Mouse (Mus musculus) embryonic facial prominence, embryonic 13.5 days (tissue): ENCODE measurements around the gene Mif4gd. TPM values are rescaled to one million over a fixed set of nuclear protein-coding genes. Genes with fewer than 3 reads are reported as not detected.
A peak's percentile ranks its signal among the peaks of the same experiment; 100 is the strongest.

Source experiments
- ATAC-seq: fragments of 200-750 bp; cut with Nextera tagmentation; 2 replicates; pipeline ENCODE4 v1.8.0; 2017; ENCODE audit warnings: low read depth; ENCODE audit not compliant: insufficient number of reproducible peaks, insufficient read depth, low FRiP score, low TSS enrichment
- H3K27ac ChIP-seq: fragments of 300-500 bp; sonication (generic); 2 replicates; pipeline ENCODE4 v1.5.1; 2015; ENCODE audit warnings: moderate library complexity, mild to moderate bottlenecking, inconsistent platforms
- H3K27me3 ChIP-seq: fragments of 300-500 bp; sonication (generic); 2 replicates; pipeline ENCODE4 v1.6.1; 2015; ENCODE audit warnings: mild to moderate bottlenecking, inconsistent platforms
- H3K36me3 ChIP-seq: fragments of 300-500 bp; sonication (generic); 2 replicates; pipeline ENCODE4 v1.6.1; 2015; ENCODE audit warnings: mild to moderate bottlenecking, inconsistent platforms
- H3K4me1 ChIP-seq: fragments of 300-500 bp; sonication (generic); 2 replicates; pipeline ENCODE4 v1.6.1; 2015; ENCODE audit warnings: inconsistent platforms
- H3K4me2 ChIP-seq: fragments of 300-500 bp; sonication (generic); 2 replicates; pipeline ENCODE4 v1.6.1; 2015; ENCODE audit warnings: moderate library complexity, mild to moderate bottlenecking, inconsistent platforms
- H3K4me3 ChIP-seq: fragments of 300-500 bp; sonication (generic); 2 replicates; pipeline ENCODE4 v1.5.1; 2015; ENCODE audit warnings: mild to moderate bottlenecking, inconsistent platforms
- H3K9ac ChIP-seq: fragments of 300-500 bp; sonication (generic); 2 replicates; pipeline ENCODE4 v1.6.1; 2015; ENCODE audit warnings: mild to moderate bottlenecking, inconsistent platforms
- H3K9me3 ChIP-seq: fragments of 300-500 bp; sonication (generic); 2 replicates; pipeline ENCODE4 v1.6.1; 2016; ENCODE audit warnings: inconsistent platforms
- WGBS: fragments of 180-500 bp; shearing (Covaris S2); methylation state at CpG from one replicate; pipeline ENCODE4 v1.1.7; 2015; ENCODE audit warnings: mixed read lengths; 5-methylcytosine and 5-hydroxymethylcytosine counted together
- polyA plus RNA-seq: library from polyadenylated mRNA; unstranded; fragments of >200 nt; fragmentation: Nextera tagmentation; extraction: Ambion mirVana; gene quantifications from 2 replicates; pipeline ENCODE4 v1.2.1, GENCODE M21; 2015

Gene Mif4gd
- polyA plus RNA-seq, 1 experiment from 2014 or later: 20.2 TPM

- no peaks in the 10 kb centered on the region for H3K27me3 ChIP-seq
- no peak overlapping the region for H3K9ac ChIP-seq
- ATAC-seq: no peak; the same call in 1 of the 2 replicates
- H3K36me3 ChIP-seq: peaks cover 68% of the 10 kb centered on the region
- WGBS: 93% methylated on average over 7 of the region's 7 CpGs
- no peak overlapping the region for H3K4me3 ChIP-seq
- no peak overlapping the region for H3K27ac ChIP-seq
- no peaks in the 10 kb centered on the region for H3K4me1 ChIP-seq
- no peaks in the 10 kb centered on the region for H3K9me3 ChIP-seq
- H3K4me2 ChIP-seq: no peak overlapping the region
Measured at GRCm38 (mm10) chr11:115619949-115620348, 7.2 kb upstream of the Mif4gd start.

GRCm38 (mm10) chr11:115618732-115619516 is 6.2 kb upstream of the Mif4gd start:
- no peak overlapping the region for H3K4me2 ChIP-seq
- H3K36me3 ChIP-seq: peaks cover 75% of the 10 kb centered on the region
- WGBS: 88% methylated on average over 16 of the region's 16 CpGs

GRCm38 (mm10) chr11:115618001-115618400 is 5.2 kb upstream of the Mif4gd start:
- ATAC-seq: no peak
- Histone ChIP-seq H3K4me1 (peaks cover 7% of the 10 kb centered on the region), H3K4me3 (no peak overlapping the region), H3K27ac (no peak overlapping the region), H3K27me3 (no peaks in the 10 kb centered on the region), H3K9ac (no peak overlapping the region), H3K36me3 (peaks cover 72% of the 10 kb centered on the region), H3K9me3 (no peaks in the 10 kb centered on the region), H3K4me2 (no peak overlapping the region)
- 74% methylated on average over 2 of the region's 2 CpGs for WGBS

More at GRCm38 (mm10) chr11:115618732-115619516, 6.2 kb upstream of the Mif4gd start:
- H3K4me1 ChIP-seq: no peaks in the 10 kb centered on the region; the same call in 1 of the 2 replicates
- no peaks in the 10 kb centered on the region for H3K27me3 ChIP-seq
- no peaks in the 10 kb centered on the region for H3K9me3 ChIP-seq
- H3K4me3 ChIP-seq: no peak overlapping the region
- no peak overlapping the region for H3K9ac ChIP-seq
- ATAC-seq: no peak
- no peak overlapping the region for H3K27ac ChIP-seq

GRCm38 (mm10) chr11:115616893-115617292 is 4.1 kb upstream of the Mif4gd start:
- H3K4me3 ChIP-seq: no peak overlapping the region
- no peak overlapping the region for H3K9ac ChIP-seq
- no peak for ATAC-seq
- H3K4me1 ChIP-seq: peaks cover 8% of the 10 kb centered on the region
- no peaks in the 10 kb centered on the region for H3K9me3 ChIP-seq
- WGBS: 85% methylated on average over 6 of the region's 6 CpGs
- no peaks in the 10 kb centered on the region for H3K27me3 ChIP-seq
- H3K36me3 ChIP-seq: peaks cover 61% of the 10 kb centered on the region
- no peak overlapping the region for H3K4me2 ChIP-seq
- H3K27ac ChIP-seq: no peak overlapping the region

GRCm38 (mm10) chr11:115616371-115616770 is 3.6 kb upstream of the Mif4gd start:
- no peak overlapping the region for H3K4me3 ChIP-seq
- H3K27ac ChIP-seq: no peak overlapping the region
- H3K9ac ChIP-seq: no peak overlapping the region
- no peaks in the 10 kb centered on the region for H3K27me3 ChIP-seq
- peaks cover 14% of the 10 kb centered on the region for H3K4me1 ChIP-seq
- peaks cover 58% of the 10 kb centered on the region for H3K36me3 ChIP-seq
- no peak overlapping the region for H3K4me2 ChIP-seq
- 86% methylated on average over 7 of the region's 7 CpGs for WGBS
- no peak for ATAC-seq
- no peaks in the 10 kb centered on the region for H3K9me3 ChIP-seq

GRCm38 (mm10) chr11:115615875-115616274 is 3.1 kb upstream of the Mif4gd start:
- 91% methylated on average over 6 of the region's 6 CpGs for WGBS
- Histone ChIP-seq H3K4me1 (peaks cover 15% of the 10 kb centered on the region), H3K27ac (no peak overlapping the region), H3K9ac (0 out of 2 replicates have a peak overlapping the region, but pooled peaks have one; percentile 6), H3K9me3 (no peaks in the 10 kb centered on the region), H3K27me3 (no peaks in the 10 kb centered on the region), H3K36me3 (peaks cover 53% of the 10 kb centered on the region), H3K4me2 (no peak overlapping the region), H3K4me3 (no peak overlapping the region)
- ATAC-seq: no peak

- no peak overlapping the region for H3K27ac ChIP-seq
- H3K27me3 ChIP-seq: no peaks in the 10 kb centered on the region
- H3K4me1 ChIP-seq: peaks cover 15% of the 10 kb centered on the region
- H3K9me3 ChIP-seq: no peaks in the 10 kb centered on the region
- 0 out of 2 replicates have a peak overlapping the region, but pooled peaks have one; percentile 6 for H3K9ac ChIP-seq
- WGBS: 81% methylated on average over 15 of the region's 15 CpGs
- no peak for ATAC-seq
- no peak overlapping the region for H3K4me3 ChIP-seq
- H3K36me3 ChIP-seq: peaks cover 47% of the 10 kb centered on the region
- no peak overlapping the region for H3K4me2 ChIP-seq
Measured at GRCm38 (mm10) chr11:115615108-115615825, 2.5 kb upstream of the Mif4gd start.

GRCm38 (mm10) chr11:115614346-115615107 is 1.8 kb upstream of the Mif4gd start:
- Histone ChIP-seq H3K4me2 (no peak overlapping the region), H3K36me3 (peaks cover 43% of the 10 kb centered on the region), H3K4me1 (peaks cover 15% of the 10 kb centered on the region), H3K9me3 (no peaks in the 10 kb centered on the region), H3K27me3 (no peaks in the 10 kb centered on the region), H3K4me3 (no peak overlapping the region), H3K9ac (no peak overlapping the region), H3K27ac (no peak overlapping the region)
- 83% methylated on average over 10 of the region's 10 CpGs for WGBS
- no peak for ATAC-seq

- Histone ChIP-seq H3K4me2 (peak overlapping the region; percentile 78), H3K4me3 (peak overlapping the region; percentile 70), H3K36me3 (peaks cover 46% of the 10 kb centered on the region)
Measured at GRCm38 (mm10) chr11:115613138-115613945, 573 bp upstream of the Mif4gd start.

GRCm38 (mm10) chr11:115612059-115612409 is 735 bp downstream of the Mif4gd start:
- H3K4me3 ChIP-seq: peak overlapping the region; percentile 70
- H3K36me3 ChIP-seq: peaks cover 53% of the 10 kb centered on the region
- peak overlapping the region; percentile 78 for H3K4me2 ChIP-seq
- no peaks in the 10 kb centered on the region for H3K27me3 ChIP-seq
- H3K9ac ChIP-seq: peak overlapping the region; percentile 81
- peak overlapping the region; percentile 87 for H3K27ac ChIP-seq
- H3K4me1 ChIP-seq: peaks cover 15% of the 10 kb centered on the region
- no peak for ATAC-seq
- under 1% methylated on average over 13 of the region's 13 CpGs for WGBS
- H3K9me3 ChIP-seq: no peaks in the 10 kb centered on the region

More at GRCm38 (mm10) chr11:115613138-115613945, 573 bp upstream of the Mif4gd start:
- Histone ChIP-seq H3K27ac (peak overlapping the region; percentile 87), H3K27me3 (no peaks in the 10 kb centered on the region), H3K9ac (peak overlapping the region; percentile 81), H3K4me1 (peaks cover 15% of the 10 kb centered on the region), H3K9me3 (no peaks in the 10 kb centered on the region)
- under 1% methylated on average over 16 of the region's 16 CpGs for WGBS
- no peak for ATAC-seq
